Mouse (Mus musculus) spleen, postnatal 4 days (tissue): ENCODE results near the gene Cebpz.

Experiments used
- DNase-seq, 2 experiments: peaks; one replicate each; pipeline ENCODE4 v3.0.0; 2022; ENCODE audit warnings: low spot score in 2 of 2

Gene Cebpz

GRCm38 (mm10) chr17:78903158-78903557, 33.7 kb downstream of the Cebpz start:
- DNase-seq, result no peak

GRCm38 (mm10) chr17:78895394-78895793, 41.5 kb downstream of the Cebpz start:
- DNase-seq, result no peak

- no peak for DNase-seq
These were observed 41.9 kb downstream of the Cebpz start for GRCm38 (mm10) chr17:78894991-78895390.

DNA sequence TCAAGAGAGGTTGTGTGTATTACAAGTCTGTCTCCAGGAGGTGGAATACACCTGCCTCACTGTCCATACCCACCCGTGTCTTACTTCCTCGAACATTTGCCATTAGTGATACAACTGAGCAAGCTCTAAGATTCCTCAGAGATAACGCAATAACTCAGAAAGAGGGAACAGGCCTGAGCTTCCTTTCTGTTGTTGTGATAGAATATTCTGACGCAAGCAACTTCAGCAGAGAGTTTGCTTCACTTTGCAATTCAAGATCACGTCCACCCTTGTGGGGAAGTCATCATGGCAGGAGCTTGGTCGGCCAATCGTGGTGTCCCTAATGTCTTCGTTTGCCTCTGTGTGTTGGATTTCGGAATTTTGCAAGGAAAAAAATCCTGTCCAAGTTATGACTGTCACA, 45.8 kb downstream of the Cebpz start:
- no peak for DNase-seq

- DNase-seq, result no peak
These were observed 47.7 kb downstream of the Cebpz start for GRCm38 (mm10) chr17:78889184-78889583.

DNA sequence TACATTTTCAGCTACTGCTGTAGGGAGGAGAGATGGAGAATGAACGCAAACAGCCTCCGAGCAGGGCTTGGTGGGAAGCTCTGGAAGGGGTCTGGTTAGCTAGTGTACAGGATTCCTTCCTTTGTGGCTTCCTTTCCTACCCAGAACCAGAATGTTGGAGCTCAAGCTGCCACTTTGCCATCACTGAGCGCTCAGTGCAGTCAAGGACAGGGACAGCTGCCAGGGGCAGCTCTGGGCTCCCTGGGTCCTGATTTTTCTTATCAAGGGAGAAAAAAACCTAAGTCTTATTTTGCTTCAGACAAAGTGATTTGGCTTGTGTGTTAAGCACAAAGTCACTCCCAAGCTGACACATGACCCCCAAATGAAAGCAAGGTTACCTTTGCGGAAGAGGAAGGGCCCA, 48.3 kb downstream of the Cebpz start:
- no peak for DNase-seq

GRCm38 (mm10) chr17:78885286-78886065, 51.4 kb downstream of the Cebpz start:
- DNase-seq, result no peak

DNA sequence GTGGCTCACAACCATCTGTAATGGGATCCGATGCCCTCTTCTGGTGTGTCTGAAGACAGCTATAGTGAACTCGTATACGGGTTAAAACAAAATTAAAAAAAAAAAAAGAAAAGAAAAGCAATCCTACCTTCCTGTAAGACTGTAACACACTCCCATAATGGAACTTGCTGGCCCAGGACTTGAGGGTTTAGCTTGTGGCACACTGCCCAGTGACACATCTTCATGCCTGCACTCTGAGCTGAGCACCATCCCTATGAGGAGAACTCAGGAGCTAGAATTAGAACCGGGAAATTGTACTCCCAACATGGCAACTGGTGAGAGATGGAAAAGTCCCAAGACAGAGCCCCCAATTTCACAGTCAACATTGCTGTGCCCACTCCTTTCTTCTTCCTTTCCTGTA, 53.6 kb downstream of the Cebpz start:
- no peak for DNase-seq

DNA sequence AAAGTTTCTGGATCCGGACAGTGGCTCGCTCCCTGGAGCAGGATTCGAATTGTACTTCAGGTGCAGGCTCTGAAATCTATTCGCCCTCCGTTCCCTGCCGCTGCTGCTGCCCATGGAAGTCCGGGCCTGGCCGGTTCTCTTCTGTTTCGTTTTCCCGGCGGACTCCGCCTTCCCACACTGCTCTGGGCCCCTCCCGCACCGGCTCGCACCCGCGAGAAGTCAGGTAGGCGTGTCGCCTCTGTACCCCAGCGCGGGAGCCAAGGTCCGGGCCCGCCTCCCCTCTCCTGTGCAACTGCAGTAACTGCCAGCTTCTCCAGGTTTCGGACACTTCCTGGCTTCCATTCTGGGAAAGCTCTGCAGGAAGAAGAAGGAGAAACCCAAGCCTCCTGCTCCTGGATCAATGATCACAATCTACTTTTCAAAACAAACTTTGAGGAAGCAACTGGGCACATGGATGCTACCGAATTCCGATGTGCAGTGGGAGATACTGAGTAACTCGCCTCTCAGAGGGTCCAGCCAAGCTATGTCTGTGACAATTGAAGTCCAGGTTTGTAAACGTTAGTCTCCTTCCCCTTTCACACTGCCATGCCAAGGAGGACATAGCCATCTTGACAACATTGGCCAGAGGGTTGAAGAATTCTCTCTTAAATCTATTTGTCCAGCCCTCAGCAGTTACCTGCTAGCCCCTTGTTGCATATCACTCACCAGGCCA, 54.3 kb downstream of the Cebpz start, which contains the start of gene Eif2ak2:
TSS of gene Eif2ak2 (minus strand) at position 173 of the 712 bp plus-strand sequence.
- DNase-seq, result peak; percentile 82 to 89

DNA sequence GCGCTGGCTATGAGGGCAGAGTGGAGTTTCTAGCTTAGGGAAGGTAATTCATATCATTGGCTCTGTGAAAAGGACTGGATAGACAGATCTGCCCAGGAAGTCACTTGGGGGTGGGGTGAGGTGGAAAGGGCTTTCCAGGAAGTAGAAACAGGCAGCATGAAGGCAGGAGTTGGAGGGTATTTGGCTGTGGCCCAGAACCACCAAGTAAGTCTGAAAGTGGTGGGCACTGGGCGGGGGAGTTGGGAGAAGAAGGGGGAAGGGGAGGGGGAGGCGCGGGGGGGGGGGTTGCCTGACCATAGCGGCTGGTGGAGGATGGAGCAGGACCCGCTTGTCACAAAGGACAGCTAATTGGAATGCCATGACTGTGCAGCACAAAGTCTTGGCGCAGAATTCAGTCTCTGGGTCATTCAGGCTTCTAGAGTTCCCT, 55.0 kb downstream of the Cebpz start:
- DNase-seq, result no peak

DNA sequence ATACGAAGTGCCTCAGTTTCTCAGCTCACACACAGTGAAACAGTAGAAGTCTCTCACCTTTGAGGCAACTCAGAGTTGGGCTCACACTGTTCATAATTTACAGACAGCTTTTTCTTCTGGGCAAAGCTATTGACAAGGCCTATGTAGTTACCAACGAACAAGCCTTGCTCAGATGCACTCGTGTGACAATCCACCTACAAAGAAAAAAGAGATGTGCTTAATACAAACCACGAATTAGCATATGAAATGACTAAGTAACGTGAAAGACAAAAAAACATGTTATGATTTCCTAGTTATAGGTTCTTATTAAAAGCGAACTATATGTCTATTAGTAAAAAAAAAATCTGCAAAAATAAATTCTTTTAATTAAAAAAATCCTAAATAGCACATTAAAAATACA, 63.0 kb downstream of the Cebpz start:
- no peak for DNase-seq
